In the genomic region with DNA sequence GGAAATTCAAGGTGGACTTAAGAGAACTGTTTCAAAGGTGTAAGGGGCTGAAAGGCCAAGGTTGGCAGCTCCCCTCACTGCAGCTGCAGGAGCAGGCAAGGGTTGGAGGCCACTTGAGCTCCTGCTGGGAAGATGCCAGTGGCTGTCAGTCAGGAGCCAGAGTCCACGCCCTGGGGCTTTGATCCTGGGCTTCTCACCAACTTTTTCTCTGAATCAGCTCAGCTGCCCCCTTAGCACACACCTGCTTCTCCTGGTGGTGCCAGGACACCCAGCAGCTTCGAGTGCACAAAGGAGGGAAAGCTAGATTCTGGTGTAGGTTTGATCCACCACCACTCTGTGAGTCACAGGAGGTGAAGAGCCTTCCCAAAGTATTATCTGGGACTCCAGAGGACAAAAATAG, we compare ENCODE assay signal across 9 mouse cellular contexts.
A peak's percentile ranks its signal among the peaks of the same experiment; 100 is the strongest.
DNase-seq lines count a peak whose midpoint lies in the region; ATAC-seq and TF ChIP-seq lines count a peak whose summit lies in the region.
"Had no signal": no experiment of that assay in that cellular context is flagged by ENCODE, and none has a peak within 500 bp of the region (broad histone marks: within the 10 kb centered on the region; RNA-seq: fewer than 3 reads in every experiment).

No protein-coding gene starts in this region.

- no peak for DNase-seq in forebrain, embryonic 10.5 days (ENCODE audit: extremely low spot score, low spot score)
- peak; percentile 3 for DNase-seq in lung, postnatal 14 days
- DNase-seq in lung, postnatal 25 days (ENCODE audit: low spot score), result no peak
- DNase-seq in stomach, postnatal 0 days (ENCODE audit: low spot score), result peak; percentile 19
- no peak for DNase-seq in thymus, adult 18-20 months
- no peak for DNase-seq in spleen, postnatal 14 days (ENCODE audit: low spot score in 2 of 2)

- no peak overlapping the region for H3K9ac ChIP-seq in forebrain, embryonic 13.5 days
- H3K9ac ChIP-seq in heart, embryonic 11.5 days (ENCODE audit: low read depth, low read length), result no peak overlapping the region
- no peak overlapping the region for H3K9ac ChIP-seq in stomach, postnatal 0 days (ENCODE audit: low read length)

- H3K4me3 ChIP-seq in forebrain, embryonic 13.5 days, result no peak overlapping the region
- H3K4me3 ChIP-seq in forebrain, embryonic 10.5 days, result no peak overlapping the region
- H3K4me3 ChIP-seq in heart, embryonic 11.5 days (ENCODE audit: low read depth, low read length), result no peak overlapping the region
- no peak overlapping the region for H3K4me3 ChIP-seq in stomach, postnatal 0 days (ENCODE audit: low read depth, low read length)

- H3K27me3 ChIP-seq in forebrain, embryonic 13.5 days, result no peaks in the 10 kb centered on the region
- no peaks in the 10 kb centered on the region for H3K27me3 ChIP-seq in forebrain, embryonic 10.5 days (ENCODE audit: poor library complexity, severe bottlenecking)
- no peaks in the 10 kb centered on the region for H3K27me3 ChIP-seq in heart, embryonic 11.5 days (ENCODE audit: control insufficient read depth, insufficient read depth, low read length)
- no peaks in the 10 kb centered on the region for H3K27me3 ChIP-seq in stomach, postnatal 0 days (ENCODE audit: control insufficient read depth, insufficient read depth, low read length)

- H3K27ac ChIP-seq in forebrain, embryonic 13.5 days, result no peak overlapping the region
- no peak overlapping the region for H3K27ac ChIP-seq in forebrain, embryonic 10.5 days
- 0 out of 2 replicates have a peak overlapping the region, but pooled peaks have one; percentile 37 for H3K27ac ChIP-seq in heart, embryonic 11.5 days (ENCODE audit: low read depth, low read length)
- no peak overlapping the region for H3K27ac ChIP-seq in stomach, postnatal 0 days (replicated peaks)

- no peaks in the 10 kb centered on the region for H3K36me3 ChIP-seq in forebrain, embryonic 13.5 days (ENCODE audit: poor library complexity, severe bottlenecking)
- H3K36me3 ChIP-seq in forebrain, embryonic 10.5 days (replicated peaks), result no peaks in the 10 kb centered on the region
- H3K36me3 ChIP-seq in heart, embryonic 11.5 days (ENCODE audit: control insufficient read depth, insufficient read depth, low read length), result no peaks in the 10 kb centered on the region
- no peaks in the 10 kb centered on the region for H3K36me3 ChIP-seq in stomach, postnatal 0 days (ENCODE audit: control insufficient read depth, insufficient read depth, low read length)

- no peak for TF ChIP-seq CTCF in stomach, postnatal 0 days (IDR thresholded peaks at IDR 0.05; ENCODE audit: low read depth)

- TF ChIP-seq EP300 in stomach, postnatal 0 days (optimal IDR thresholded peaks at IDR 0.05), result no peak

- H3K4me1 ChIP-seq in forebrain, embryonic 13.5 days, result peaks cover 6% of the 10 kb centered on the region
- H3K4me1 ChIP-seq in forebrain, embryonic 10.5 days, result peaks cover 12% of the 10 kb centered on the region
- 0 out of 2 replicates have a peak, but pooled peaks cover 7% of the 10 kb centered on the region for H3K4me1 ChIP-seq in heart, embryonic 11.5 days (ENCODE audit: control insufficient read depth, insufficient read depth, low read length)
- no peaks in the 10 kb centered on the region for H3K4me1 ChIP-seq in stomach, postnatal 0 days (replicated peaks; ENCODE audit: control insufficient read depth, insufficient read depth)

- WGBS in forebrain, embryonic 13.5 days, result 18% methylated on average over 2 of the region's 2 CpGs
- WGBS in forebrain, embryonic 10.5 days, result 32% methylated on average over 2 of the region's 2 CpGs
- 8% methylated on average over 2 of the region's 2 CpGs for WGBS in heart, embryonic 11.5 days (ENCODE audit: insufficient replicate concordance)
- 7% methylated on average over 2 of the region's 2 CpGs for WGBS in stomach, postnatal 0 days

- H3K9me3 ChIP-seq in forebrain, embryonic 13.5 days (replicated peaks), result no peaks in the 10 kb centered on the region
- no peaks in the 10 kb centered on the region for H3K9me3 ChIP-seq in forebrain, embryonic 10.5 days
- no peaks in the 10 kb centered on the region for H3K9me3 ChIP-seq in heart, embryonic 11.5 days (replicated peaks; ENCODE audit: control insufficient read depth, low read length)
- H3K9me3 ChIP-seq in stomach, postnatal 0 days (ENCODE audit: control insufficient read depth, low read length), result no peaks in the 10 kb centered on the region

- ATAC-seq in forebrain, embryonic 13.5 days, result peak; percentile 36; the same call in 1 of the 2 replicates
- ATAC-seq in heart, embryonic 11.5 days (replicated peaks; ENCODE audit: insufficient number of reproducible peaks, low FRiP score, low TSS enrichment), result no peak
- ATAC-seq in stomach, postnatal 0 days (ENCODE audit: low FRiP score, low TSS enrichment), result no peak
- ATAC-seq: lung, postnatal 0 days had no signal

- no peak overlapping the region for H3K4me2 ChIP-seq in forebrain, embryonic 13.5 days
- no peak overlapping the region for H3K4me2 ChIP-seq in heart, embryonic 11.5 days
- H3K4me2 ChIP-seq in stomach, postnatal 0 days (replicated peaks; ENCODE audit: low read depth), result no peak overlapping the region

Comparison
In these comparisons a context has a peak if more than half of its experiments do, and no peak if none do; other contexts are left out.
1. DNase-seq: peak in lung, postnatal 14 days (single experiment) and stomach, postnatal 0 days (single experiment); none in forebrain, embryonic 10.5 days (single experiment), lung, postnatal 25 days (single experiment), thymus, adult 18-20 months (0 of 2) and spleen, postnatal 14 days (0 of 2).